Mouse (Mus musculus) adrenal gland, adult 2 months (tissue): ENCODE measurements around the gene Slc51a. TPM values are rescaled to one million over a fixed set of nuclear protein-coding genes. Genes with fewer than 3 reads are reported as not detected.

Source experiments
- DNase-seq: peaks from one replicate; pipeline ENCODE4 v3.0.0; 2021
- long read RNA-seq: library from polyadenylated mRNA; stranded (forward); transcript quantifications from one replicate; pipeline ENCODE4 v2.0.0, GENCODE M21; 2021
- polyA plus RNA-seq: library from polyadenylated mRNA; depleted of rRNA; stranded (reverse); fragments of >200 nt; gene quantifications from 2 replicates; pipeline ENCODE4 v1.2.3, GENCODE M21; 2012; rRNA removed
- total RNA-seq, 2 experiments: library from RNA; stranded (reverse); gene quantifications; 2 replicates each; pipeline ENCODE4 v1.2.3; 2021

Gene Slc51a
- total RNA-seq (under 1 TPM in 1 of 2 experiments, not detected in 1; 0.28 TPM), polyA plus RNA-seq (0.23 and 0.33 TPM in 2 replicates)
- long read RNA-seq, partial matches to known transcripts = 0 of 1 reads
- long read RNA-seq, other reads (novel, unspliced or antisense) = 0 of 1 reads

GRCm38 (mm10) chr16:32487234-32488111, at the start of gene Slc51a:
Gene Slc51a (minus strand): TSS chr16:32487879.
- no peak for DNase-seq

DNA sequence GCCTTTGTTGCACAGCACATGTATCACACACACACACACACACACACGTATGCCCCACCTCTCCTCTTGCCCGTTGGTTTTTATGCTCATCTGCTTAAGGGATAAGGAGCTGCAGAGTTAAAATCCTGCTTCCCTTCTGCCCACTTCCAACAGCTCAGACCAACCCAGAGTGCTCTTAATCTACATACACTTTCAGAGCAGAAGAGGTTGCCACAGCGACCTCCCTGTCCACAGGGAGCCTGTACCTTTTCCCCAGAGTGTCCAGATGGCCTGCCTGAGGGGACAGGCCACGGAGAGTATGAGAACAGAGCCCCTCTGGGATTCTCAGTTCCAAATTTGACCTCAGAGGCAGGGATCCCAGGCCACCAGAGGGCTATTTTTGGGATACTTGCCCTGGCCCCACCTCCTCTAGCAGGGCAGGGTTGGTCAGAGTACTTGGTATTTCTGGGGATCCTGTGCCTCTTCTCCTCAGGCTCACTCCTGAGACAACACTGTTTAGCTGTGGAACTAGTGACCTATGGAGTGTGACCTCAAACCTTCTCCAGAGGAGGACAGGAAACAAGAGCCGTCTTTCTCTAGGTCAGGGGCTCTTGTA, 47.6 kb upstream of the Slc51a start:
- no peak for DNase-seq

GRCm38 (mm10) chr16:32532878-32533826, 45.5 kb upstream of the Slc51a start:
- DNase-seq = no peak

- no peak for DNase-seq
Observed at GRCm38 (mm10) chr16:32526906-32527305, 39.2 kb upstream of the Slc51a start.

DNA sequence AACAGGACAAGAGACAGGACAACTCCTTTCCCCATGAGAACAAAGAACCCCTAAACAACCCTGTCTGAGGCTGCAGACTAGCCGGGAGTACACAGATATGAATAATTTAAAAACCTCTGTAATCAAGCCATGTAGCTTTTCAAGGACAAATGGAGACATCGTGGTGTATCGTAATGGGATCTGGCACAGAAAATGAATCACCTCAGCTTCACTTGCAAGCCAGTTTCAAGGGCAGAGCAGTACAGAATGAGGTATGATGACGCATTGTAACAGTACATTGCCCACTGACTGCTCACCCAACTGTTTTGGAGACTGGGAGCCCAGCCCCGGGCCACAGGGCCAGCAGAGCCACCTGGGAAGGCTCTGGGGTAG, 36.6 kb upstream of the Slc51a start:
- DNase-seq = peak; percentile 80

GRCm38 (mm10) chr16:32523462-32524243, 36.0 kb upstream of the Slc51a start:
- DNase-seq = peak; percentile 90

- DNase-seq = no peak
Observed at GRCm38 (mm10) chr16:32522578-32523194, 35.0 kb upstream of the Slc51a start.

DNA sequence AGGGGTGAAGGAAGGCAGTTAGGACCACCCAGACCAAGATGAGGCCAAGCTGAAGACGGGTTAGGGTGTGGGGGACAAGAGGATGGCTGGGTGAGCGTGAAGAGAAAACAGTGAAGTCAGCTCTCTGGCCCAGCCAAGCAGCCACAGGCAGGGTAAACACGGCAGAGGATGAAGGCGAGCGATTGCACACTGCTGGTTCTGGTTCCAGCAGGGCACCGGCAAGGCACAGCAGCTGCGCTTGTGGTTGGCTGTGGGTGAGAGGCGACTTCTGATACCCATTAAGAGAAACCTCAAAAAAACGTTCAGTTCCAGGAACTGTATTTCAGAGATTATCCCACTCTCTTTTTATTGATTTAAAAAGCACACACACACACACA, 32.7 kb upstream of the Slc51a start:
- no peak for DNase-seq

DNA sequence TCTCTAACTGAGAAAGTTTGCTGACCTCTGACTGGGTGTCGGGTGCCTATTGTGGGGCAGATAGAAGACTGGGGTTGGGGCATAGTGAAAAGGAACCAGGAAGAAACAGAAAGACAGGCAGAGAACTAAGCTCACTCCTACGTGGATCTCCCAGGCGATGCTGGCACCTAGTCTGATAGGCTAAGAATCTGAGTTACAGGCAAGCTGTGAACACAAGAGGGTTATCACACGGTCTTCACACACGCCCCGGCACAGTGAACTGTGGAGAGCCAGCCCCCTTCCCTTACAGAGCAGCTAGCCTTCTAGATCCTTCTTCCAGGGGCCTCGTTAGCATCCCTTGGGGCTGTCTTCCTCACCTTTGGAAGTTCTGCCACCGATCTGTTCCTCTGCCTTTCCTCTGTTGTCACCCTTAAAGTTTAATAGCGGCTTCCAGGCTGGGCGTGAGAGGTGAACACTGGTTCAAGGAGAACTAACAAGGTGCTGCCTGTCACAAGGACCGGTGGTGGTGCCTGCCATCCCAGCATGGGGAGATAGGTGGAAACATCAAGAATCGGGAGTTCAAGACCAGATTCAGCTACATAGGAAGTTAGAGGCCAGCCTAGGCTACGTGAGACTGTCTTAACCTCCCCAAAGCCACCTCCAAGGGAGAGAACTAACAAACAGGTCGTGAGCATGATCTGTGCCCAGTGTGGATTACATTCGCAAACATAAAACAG, 32.1 kb upstream of the Slc51a start:
- DNase-seq = no peak

DNA sequence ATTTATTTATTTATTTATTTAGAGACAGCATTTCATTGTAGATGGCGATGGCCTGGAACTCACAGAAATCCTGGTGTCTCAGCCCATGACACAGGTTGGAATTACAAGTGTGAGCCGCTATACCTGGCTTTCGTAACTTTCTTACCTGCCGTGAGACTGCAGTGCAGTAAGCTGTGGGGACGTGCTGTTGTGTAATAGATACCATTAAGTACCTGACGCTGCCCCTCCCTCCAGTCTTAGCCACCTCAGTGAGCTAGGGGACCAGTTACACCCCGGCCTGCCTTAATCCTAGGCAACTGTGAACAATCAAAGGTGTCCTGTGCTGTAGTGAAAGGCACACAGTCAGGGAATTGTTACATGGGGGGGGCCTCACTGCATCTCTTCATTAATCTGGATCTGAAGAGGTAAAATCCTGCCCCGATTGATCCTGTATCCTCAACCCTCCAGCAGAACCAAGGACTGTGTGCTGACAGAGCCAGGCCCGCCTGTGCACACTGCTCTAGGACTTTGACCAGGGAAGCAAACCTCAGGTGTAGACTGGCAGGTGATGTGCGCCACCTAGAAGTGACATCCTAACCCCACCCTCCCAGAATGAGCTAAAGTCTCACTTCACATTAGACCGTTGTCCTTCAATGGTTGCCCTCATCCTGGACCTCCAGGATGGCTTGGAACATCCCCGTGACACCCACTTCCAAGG, 30.3 kb upstream of the Slc51a start:
- no peak for DNase-seq

GRCm38 (mm10) chr16:32516006-32516962, 28.6 kb upstream of the Slc51a start:
- no peak for DNase-seq

- no peak for DNase-seq
Observed at GRCm38 (mm10) chr16:32513948-32514347, 26.3 kb upstream of the Slc51a start.

GRCm38 (mm10) chr16:32513401-32513800, 25.7 kb upstream of the Slc51a start:
- no peak for DNase-seq

DNA sequence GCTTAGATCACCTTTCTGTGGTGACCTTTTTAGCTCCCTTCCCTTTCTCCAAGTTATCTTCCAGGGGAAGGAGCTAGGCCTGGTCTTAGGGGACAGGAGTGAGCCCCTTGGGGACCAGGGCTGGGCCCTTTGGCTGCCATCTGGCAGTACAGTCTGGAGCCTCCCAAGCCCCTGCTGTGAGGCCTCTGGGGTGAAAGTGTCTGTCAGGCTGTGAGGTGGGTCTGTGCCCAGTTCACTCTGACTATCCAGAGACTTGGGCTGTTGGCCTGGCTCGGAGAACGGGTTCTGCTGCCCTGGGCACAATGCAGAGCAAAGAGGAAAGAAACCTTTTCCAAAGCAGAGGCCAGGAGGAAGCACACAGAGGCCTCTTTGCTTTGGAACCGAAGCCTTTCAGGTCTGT, 25.2 kb upstream of the Slc51a start:
- no peak for DNase-seq

GRCm38 (mm10) chr16:32511827-32512490, 24.3 kb upstream of the Slc51a start:
- no peak for DNase-seq

GRCm38 (mm10) chr16:32511338-32511734, 23.7 kb upstream of the Slc51a start:
- DNase-seq = no peak

DNA sequence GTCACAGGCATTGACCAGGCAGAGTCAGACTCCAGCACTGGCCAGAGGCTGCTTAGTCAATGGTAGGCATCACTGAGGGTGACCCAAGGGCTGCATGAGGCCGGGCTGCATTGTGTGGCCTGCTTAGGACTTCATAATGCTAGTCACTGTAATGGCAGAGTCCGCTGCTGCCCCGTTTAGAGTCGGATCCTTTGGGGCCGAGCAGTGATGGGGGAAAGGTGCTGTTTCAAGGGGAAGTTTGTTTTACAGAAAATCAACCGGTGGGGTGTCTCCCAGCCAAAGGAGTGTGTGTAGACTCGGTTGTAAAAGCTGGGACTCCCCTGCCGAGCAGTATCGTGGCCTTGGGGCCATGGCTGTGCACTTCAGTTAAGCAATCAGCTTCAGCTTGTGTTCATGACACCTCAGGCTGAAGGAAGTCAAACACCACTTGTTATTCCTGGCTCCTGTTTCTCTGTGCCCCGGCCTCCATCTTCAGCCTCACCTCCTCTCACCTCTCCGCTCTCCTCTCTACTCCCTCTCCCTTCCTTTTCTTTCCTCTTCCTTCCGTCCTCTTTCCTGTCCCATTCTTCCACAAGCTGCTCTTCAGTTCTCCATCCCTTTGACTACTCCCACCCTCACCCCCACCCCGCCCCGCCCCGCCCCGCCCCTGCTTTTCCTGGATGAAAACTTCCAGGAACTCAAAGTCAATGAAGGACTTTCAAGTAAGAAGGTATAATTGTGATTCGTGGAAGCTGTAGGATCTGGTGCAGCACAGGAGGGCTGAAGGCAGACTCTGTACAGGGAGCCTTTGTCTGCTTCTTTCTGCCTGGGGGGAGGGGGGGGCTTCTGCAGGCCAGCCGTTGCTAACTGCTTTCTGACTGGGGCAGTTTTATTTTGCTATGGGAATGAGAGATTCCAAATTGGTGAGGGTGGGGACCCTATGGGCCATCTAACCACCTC, 23.0 kb upstream of the Slc51a start:
- DNase-seq = no peak
